Mouse (Mus musculus): Measurements from ENCODE around the gene Klhl11. TPM values are rescaled to one million over a fixed set of nuclear protein-coding genes. Genes with fewer than 3 reads are reported as not detected.

The Klhl11 gene
- polyA plus RNA-seq, 1 experiment from 2014 or later, result 8.2 TPM

GRCm38 (mm10) chr11:100435678-100436246 is 36.8 kb downstream of the Klhl11 start:
- no peak overlapping the region for H3K4me2 ChIP-seq (replicated peaks)
- 78% methylated on average over 9 of the region's 9 CpGs for WGBS

GRCm38 (mm10) chr11:100432002-100432401 is 40.5 kb downstream of the Klhl11 start:
- H3K9ac ChIP-seq, result no peak overlapping the region
- H3K4me2 ChIP-seq (replicated peaks), result no peak overlapping the region
- H3K27ac ChIP-seq (replicated peaks), result no peak overlapping the region
- WGBS, result 92% methylated on average over 5 of the region's 5 CpGs
- H3K9me3 ChIP-seq (replicated peaks), result no peaks in the 10 kb centered on the region
- no peak overlapping the region for H3K4me3 ChIP-seq (replicated peaks)
- no peak for ATAC-seq (ENCODE audit: insufficient number of reproducible peaks, low FRiP score, low TSS enrichment, low read depth)
- peaks cover 50% of the 10 kb centered on the region for H3K36me3 ChIP-seq
- H3K4me1 ChIP-seq, result no peaks in the 10 kb centered on the region
- no peaks in the 10 kb centered on the region for H3K27me3 ChIP-seq

More at GRCm38 (mm10) chr11:100435678-100436246, 36.8 kb downstream of the Klhl11 start:
- ATAC-seq (ENCODE audit: insufficient number of reproducible peaks, low FRiP score, low TSS enrichment, low read depth), result no peak
- Histone ChIP-seq H3K4me3 (replicated peaks) (no peak overlapping the region), H3K9ac (no peak overlapping the region), H3K27ac (replicated peaks) (no peak overlapping the region), H3K4me1 (peaks cover 15% of the 10 kb centered on the region), H3K36me3 (peaks cover 53% of the 10 kb centered on the region), H3K9me3 (replicated peaks) (no peaks in the 10 kb centered on the region), H3K27me3 (no peaks in the 10 kb centered on the region)

- H3K27me3 ChIP-seq, result no peaks in the 10 kb centered on the region
- no peak for ATAC-seq (ENCODE audit: insufficient number of reproducible peaks, low FRiP score, low TSS enrichment, low read depth)
- H3K27ac ChIP-seq (replicated peaks), result no peak overlapping the region
- H3K9me3 ChIP-seq (replicated peaks), result no peaks in the 10 kb centered on the region
- H3K4me3 ChIP-seq (replicated peaks), result no peak overlapping the region
- H3K36me3 ChIP-seq, result peaks cover 32% of the 10 kb centered on the region
- WGBS, result 88% methylated on average over 7 of the region's 7 CpGs
- no peak overlapping the region for H3K9ac ChIP-seq
- H3K4me2 ChIP-seq (replicated peaks), result no peak overlapping the region
- no peaks in the 10 kb centered on the region for H3K4me1 ChIP-seq
These were observed 42.5 kb downstream of the Klhl11 start for GRCm38 (mm10) chr11:100430052-100430451.

GRCm38 (mm10) chr11:100428612-100429199 is 43.8 kb downstream of the Klhl11 start:
- 54% methylated on average over 9 of the region's 9 CpGs for WGBS
- Histone ChIP-seq H3K4me3 (replicated peaks) (no peak overlapping the region), H3K27me3 (no peaks in the 10 kb centered on the region), H3K36me3 (peaks cover 43% of the 10 kb centered on the region), H3K27ac (replicated peaks) (no peak overlapping the region), H3K4me1 (no peaks in the 10 kb centered on the region), H3K9ac (no peak overlapping the region), H3K4me2 (replicated peaks) (no peak overlapping the region), H3K9me3 (replicated peaks) (no peaks in the 10 kb centered on the region)
- no peak for ATAC-seq (ENCODE audit: insufficient number of reproducible peaks, low FRiP score, low TSS enrichment, low read depth)

- 89% methylated on average over 3 of the region's 3 CpGs for WGBS
These were observed 45.7 kb downstream of the Klhl11 start for GRCm38 (mm10) chr11:100426820-100427219.

GRCm38 (mm10) chr11:100425851-100426250 is 46.7 kb downstream of the Klhl11 start:
- Histone ChIP-seq H3K4me3 (replicated peaks) (no peak overlapping the region), H3K36me3 (peaks cover 56% of the 10 kb centered on the region), H3K27me3 (no peaks in the 10 kb centered on the region), H3K9ac (no peak overlapping the region), H3K27ac (replicated peaks) (no peak overlapping the region), H3K4me1 (no peaks in the 10 kb centered on the region), H3K4me2 (replicated peaks) (no peak overlapping the region), H3K9me3 (replicated peaks) (no peaks in the 10 kb centered on the region)
- WGBS, result 31% methylated on average over 7 of the region's 7 CpGs
- no peak for ATAC-seq (ENCODE audit: insufficient number of reproducible peaks, low FRiP score, low TSS enrichment, low read depth)

More at GRCm38 (mm10) chr11:100426820-100427219, 45.7 kb downstream of the Klhl11 start:
- no peaks in the 10 kb centered on the region for H3K9me3 ChIP-seq (replicated peaks)
- ATAC-seq (ENCODE audit: insufficient number of reproducible peaks, low FRiP score, low TSS enrichment, low read depth), result no peak
- H3K36me3 ChIP-seq, result peaks cover 52% of the 10 kb centered on the region
- no peaks in the 10 kb centered on the region for H3K4me1 ChIP-seq
- H3K27ac ChIP-seq (replicated peaks), result no peak overlapping the region
- no peak overlapping the region for H3K4me2 ChIP-seq (replicated peaks)
- no peak overlapping the region for H3K9ac ChIP-seq
- H3K27me3 ChIP-seq, result no peaks in the 10 kb centered on the region
- H3K4me3 ChIP-seq (replicated peaks), result no peak overlapping the region

- H3K27ac ChIP-seq (replicated peaks), result no peak overlapping the region
- H3K4me1 ChIP-seq, result no peaks in the 10 kb centered on the region
- WGBS, result 89% methylated on average over 7 of the region's 7 CpGs
- no peak overlapping the region for H3K9ac ChIP-seq
- H3K9me3 ChIP-seq (replicated peaks), result no peaks in the 10 kb centered on the region
- H3K4me3 ChIP-seq (replicated peaks), result no peak overlapping the region
- peaks cover 47% of the 10 kb centered on the region for H3K36me3 ChIP-seq
- no peak for ATAC-seq (ENCODE audit: insufficient number of reproducible peaks, low FRiP score, low TSS enrichment, low read depth)
- no peak overlapping the region for H3K4me2 ChIP-seq (replicated peaks)
- H3K27me3 ChIP-seq, result no peaks in the 10 kb centered on the region
These were observed 48.7 kb downstream of the Klhl11 start for GRCm38 (mm10) chr11:100423836-100424235.

GRCm38 (mm10) chr11:100421537-100421936 is 51.0 kb downstream of the Klhl11 start:
- H3K4me2 ChIP-seq (replicated peaks), result no peak overlapping the region
- no peak overlapping the region for H3K4me3 ChIP-seq (replicated peaks)
- 61% methylated on average over 8 of the region's 8 CpGs for WGBS
- H3K9me3 ChIP-seq (replicated peaks), result no peaks in the 10 kb centered on the region
- peaks cover 14% of the 10 kb centered on the region for H3K4me1 ChIP-seq
- H3K36me3 ChIP-seq, result peaks cover 48% of the 10 kb centered on the region
- no peaks in the 10 kb centered on the region for H3K27me3 ChIP-seq
- H3K27ac ChIP-seq (replicated peaks), result no peak overlapping the region
- ATAC-seq (ENCODE audit: insufficient number of reproducible peaks, low FRiP score, low TSS enrichment, low read depth), result no peak
- no peak overlapping the region for H3K9ac ChIP-seq

GRCm38 (mm10) chr11:100414914-100415822 is 57.4 kb downstream of the Klhl11 start, which contains the start of gene Fkbp10:
Gene Fkbp10 (plus strand): TSS chr11:100415697.
- under 1% methylated on average over 31 of the region's 31 CpGs for WGBS
- Histone ChIP-seq H3K4me1 (peaks cover 60% of the 10 kb centered on the region), H3K36me3 (peaks cover 5% of the 10 kb centered on the region; the same call in 1 of the 2 replicates), H3K4me2 (replicated peaks) (peak within 1 kb of the TSS; percentile 79), H3K9me3 (replicated peaks) (no peaks in the 10 kb centered on the region), H3K9ac (peak within 1 kb of the TSS; percentile 66), H3K27me3 (no peaks in the 10 kb centered on the region), H3K4me3 (replicated peaks) (peak within 1 kb of the TSS; percentile 57), H3K27ac (replicated peaks) (peak within 1 kb of the TSS; percentile 94)
- peak; percentile 64 for ATAC-seq (ENCODE audit: insufficient number of reproducible peaks, low FRiP score, low TSS enrichment, low read depth)

- H3K27me3 ChIP-seq, result no peaks in the 10 kb centered on the region
- H3K27ac ChIP-seq (replicated peaks), result peak within 1 kb of the TSS; percentile 94
- H3K9me3 ChIP-seq (replicated peaks), result no peaks in the 10 kb centered on the region
- peaks cover 60% of the 10 kb centered on the region for H3K4me1 ChIP-seq
- peaks cover 11% of the 10 kb centered on the region for H3K36me3 ChIP-seq
- H3K9ac ChIP-seq, result peak within 1 kb of the TSS; percentile 66
- ATAC-seq (ENCODE audit: insufficient number of reproducible peaks, low FRiP score, low TSS enrichment, low read depth), result peak; percentile 95
- WGBS, result under 1% methylated on average over 92 of the region's 93 CpGs
- peak within 1 kb of the TSS; percentile 79 for H3K4me2 ChIP-seq (replicated peaks)
- H3K4me3 ChIP-seq (replicated peaks), result peak within 1 kb of the TSS; percentile 57
These were observed 58.3 kb downstream of the Klhl11 start, which contains the start of gene P3h4 for GRCm38 (mm10) chr11:100414021-100414913. Gene P3h4 (minus strand): TSS chr11:100414836.

Data from embryonic facial prominence, embryonic 15.5 days (tissue).